Mouse (Mus musculus): ENCODE data around the gene Cst7. TPM values are rescaled to one million over a fixed set of nuclear protein-coding genes. Genes with fewer than 3 reads are reported as not detected.

Gene Cst7
- polyA plus RNA-seq (2012; rRNA removed) = 0.55 and 0.74 TPM in 2 replicates

GRCm38 (mm10) chr2:150569847-150570590 is at the start of gene Cst7:
TSS of gene Cst7 (plus strand) at chr2:150570415.

GRCm38 (mm10) chr2:150608087-150608799 is 38.0 kb downstream of the Cst7 start, which contains the start of gene Apmap:
TSS of gene Apmap (minus strand) at chr2:150608567.

Other genes starting within 250 kb of the Cst7 start
- gene Gm10130, start 246.7 kb upstream of the Cst7 start, polyA plus RNA-seq (2012; rRNA removed) = not detected in 2 replicates
- gene 3300002I08Rik, start 207.7 kb upstream of the Cst7 start, polyA plus RNA-seq (2012; rRNA removed) = 0.65 and 0.92 TPM in 2 replicates
- gene Zfp442, start 118.9 kb upstream of the Cst7 start, polyA plus RNA-seq (2012; rRNA removed) = 0.03 and 0.07 TPM in 2 replicates
- gene Zfp345, start 85.3 kb upstream of the Cst7 start, polyA plus RNA-seq (2012; rRNA removed) = not detected in 2 replicates
- 29.6 and 73.1 TPM in 2 replicates for gene Apmap, start 38.2 kb downstream of the Cst7 start, polyA plus RNA-seq (2012; rRNA removed)
- 164 and 200 TPM in 2 replicates for gene Acss1, start 98.1 kb downstream of the Cst7 start, polyA plus RNA-seq (2012; rRNA removed)
- not detected in 2 replicates for gene Vsx1, start 118.9 kb downstream of the Cst7 start, polyA plus RNA-seq (2012; rRNA removed)
- 46.0 and 49.2 TPM in 2 replicates for gene Entpd6, start 178.6 kb downstream of the Cst7 start, polyA plus RNA-seq (2012; rRNA removed)
- 109 and 115 TPM in 2 replicates for gene Pygb, start 216.3 kb downstream of the Cst7 start, polyA plus RNA-seq (2012; rRNA removed)

Data from colon, adult 2 months (tissue).